Mouse (Mus musculus) midbrain, embryonic 12.5 days (tissue): ENCODE measurements at regions not wholly inside any gene's neighbourhood (a gene's known extent, or its start where the extent isn't known, plus 50 kb on each side); places are given as distances from the start of the nearest gene placed in this dataset.

ENCODE experiments used
- ATAC-seq: fragments of 200-750 bp; cut with Nextera tagmentation; 2 replicates; pipeline ENCODE4 v1.8.0; 2017; ENCODE audit warnings: low read depth, moderate TSS enrichment, moderate library complexity; ENCODE audit not compliant: low FRiP score
- H3K27ac ChIP-seq: fragments of 300-500 bp; sonication (generic); replicated peaks from 2 replicates; pipeline ENCODE4 v1.5.1; 2016; ENCODE audit warnings: mild to moderate bottlenecking
- H3K27me3 ChIP-seq: fragments of 300-500 bp; sonication (generic); 2 replicates; pipeline ENCODE4 v1.6.1; 2016; ENCODE audit warnings: mild to moderate bottlenecking
- H3K36me3 ChIP-seq: fragments of 300-500 bp; sonication (generic); 2 replicates; pipeline ENCODE4 v1.6.1; 2016
- H3K4me1 ChIP-seq: fragments of 300-500 bp; sonication (generic); 2 replicates; pipeline ENCODE4 v1.6.1; 2016
- H3K4me2 ChIP-seq: fragments of 300-500 bp; sonication (generic); replicated peaks from 2 replicates; pipeline ENCODE4 v1.6.1; 2016; ENCODE audit warnings: mild to moderate bottlenecking, moderate library complexity
- H3K4me3 ChIP-seq: fragments of 300-500 bp; sonication (generic); 2 replicates; pipeline ENCODE4 v1.5.1; 2016; ENCODE audit warnings: mild to moderate bottlenecking
- H3K9ac ChIP-seq: fragments of 300-500 bp; sonication (generic); replicated peaks from 2 replicates; pipeline ENCODE4 v1.6.1; 2016; ENCODE audit warnings: mild to moderate bottlenecking, moderate library complexity
- H3K9me3 ChIP-seq: fragments of 300-500 bp; sonication (generic); 2 replicates; pipeline ENCODE4 v1.6.1; 2016; ENCODE audit warnings: mild to moderate bottlenecking
- WGBS: fragments of 180-500 bp; shearing (Covaris S2); methylation state at CpG from one replicate; pipeline ENCODE4 v1.1.7; 2016; 5-methylcytosine and 5-hydroxymethylcytosine counted together

DNA sequence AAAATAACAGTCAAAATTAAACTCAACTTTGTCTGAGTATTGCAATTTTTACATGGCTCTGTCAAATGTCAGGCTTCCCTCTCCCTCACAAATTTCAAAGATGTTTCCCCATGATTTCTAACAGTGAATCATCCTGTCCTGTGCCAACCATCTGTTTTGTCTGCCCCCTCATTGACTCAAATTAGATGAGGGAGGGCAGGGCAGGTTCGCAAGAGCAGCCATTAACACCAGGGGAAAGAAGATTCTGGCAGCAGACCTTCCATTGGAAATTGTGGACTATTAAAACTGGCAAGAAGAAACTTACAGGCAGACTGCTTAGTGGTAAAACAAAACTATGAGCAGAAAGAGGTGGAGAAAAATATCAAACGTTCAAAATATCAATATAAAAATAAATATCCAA lies 1277.0 kb upstream of the Zeb2 start:
- no peak overlapping the region for H3K4me3 ChIP-seq
- no peaks in the 10 kb centered on the region for H3K27me3 ChIP-seq
- no peak overlapping the region for H3K4me2 ChIP-seq
- no peaks in the 10 kb centered on the region for H3K4me1 ChIP-seq
- WGBS = 81% methylated on average over 2 of the region's 2 CpGs
- H3K9me3 ChIP-seq = no peaks in the 10 kb centered on the region
- H3K36me3 ChIP-seq = no peaks in the 10 kb centered on the region
- ATAC-seq = no peak
- no peak overlapping the region for H3K9ac ChIP-seq
- no peak overlapping the region for H3K27ac ChIP-seq

DNA sequence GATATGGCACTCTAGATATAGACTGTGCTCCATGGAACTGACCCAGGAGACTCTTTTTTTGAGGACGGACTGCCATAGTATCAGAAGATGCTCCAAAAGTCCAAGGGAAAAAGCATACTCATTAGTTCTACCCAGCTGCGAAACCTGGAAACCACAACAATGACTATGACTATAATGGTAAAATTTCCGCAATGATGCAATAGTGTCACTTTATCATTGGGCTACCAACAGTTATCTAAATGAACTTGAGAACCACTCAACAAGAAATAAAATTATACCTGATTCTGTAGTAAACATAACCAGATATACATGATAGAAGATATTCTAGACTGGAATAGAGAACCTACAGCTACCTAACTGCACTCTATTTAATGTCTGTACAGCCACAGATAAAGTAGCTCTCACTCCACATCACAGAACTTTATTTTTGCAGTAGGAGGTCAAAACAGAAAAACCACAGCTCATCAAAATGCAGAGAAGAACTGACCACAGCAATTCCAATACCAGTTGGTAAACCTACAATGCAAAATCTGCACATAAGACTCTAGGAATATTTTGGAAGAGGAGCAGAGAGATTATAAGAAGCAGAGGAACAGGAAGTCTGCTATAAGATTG lies 1255.8 kb upstream of the Zeb2 start:
- H3K9me3 ChIP-seq = no peaks in the 10 kb centered on the region
- H3K4me1 ChIP-seq = no peaks in the 10 kb centered on the region
- 93% methylated on average over 3 of the region's 3 CpGs for WGBS
- H3K9ac ChIP-seq = no peak overlapping the region
- H3K27me3 ChIP-seq = no peaks in the 10 kb centered on the region
- H3K36me3 ChIP-seq = no peaks in the 10 kb centered on the region
- no peak overlapping the region for H3K4me2 ChIP-seq
- no peak for ATAC-seq
- H3K27ac ChIP-seq = no peak overlapping the region
- H3K4me3 ChIP-seq = no peak overlapping the region

DNA sequence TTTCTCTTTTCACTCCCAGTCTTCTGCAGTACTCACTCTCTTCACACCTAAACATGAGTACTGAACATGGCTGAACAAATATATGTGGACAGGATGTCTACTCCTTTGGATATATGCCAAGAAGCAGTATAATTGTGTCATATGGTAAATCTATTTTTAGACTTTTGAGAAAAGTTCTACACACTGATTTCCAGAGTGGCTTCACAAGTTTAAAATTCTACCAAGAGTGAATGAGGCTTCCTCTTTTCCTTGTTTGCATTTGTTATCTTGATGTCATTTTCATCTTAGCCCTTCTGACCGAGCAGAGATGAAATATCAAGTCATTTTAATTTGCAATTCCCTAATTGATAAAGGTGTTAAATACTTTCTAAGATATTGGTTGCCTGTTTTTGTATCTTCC lies 1254.6 kb upstream of the Zeb2 start:
- Histone ChIP-seq H3K4me1 (no peaks in the 10 kb centered on the region), H3K9ac (no peak overlapping the region), H3K27me3 (no peaks in the 10 kb centered on the region), H3K36me3 (no peaks in the 10 kb centered on the region), H3K9me3 (no peaks in the 10 kb centered on the region), H3K4me2 (no peak overlapping the region), H3K4me3 (no peak overlapping the region), H3K27ac (no peak overlapping the region)
- 84% methylated on average over 1 of the region's 1 CpGs for WGBS
- ATAC-seq = no peak

DNA sequence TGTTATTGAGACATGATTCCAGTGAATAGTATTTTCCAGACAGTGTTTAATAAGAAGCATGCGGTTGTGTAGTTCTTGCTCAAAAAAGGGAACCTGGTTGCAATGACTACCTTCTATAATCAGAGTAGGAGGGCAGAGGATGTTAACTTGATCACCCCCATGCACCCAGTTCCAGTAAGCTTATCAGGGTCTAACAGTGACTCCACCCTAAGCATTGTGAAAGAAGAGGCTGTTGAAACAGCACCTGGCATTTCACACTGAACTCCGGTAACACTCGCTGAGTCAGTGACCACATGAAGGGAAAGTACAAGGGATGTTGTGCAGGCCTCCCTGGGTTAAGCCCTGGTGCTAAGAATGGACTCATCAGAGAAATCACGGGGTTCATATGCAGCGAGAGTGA lies 1253.8 kb upstream of the Zeb2 start:
- H3K27ac ChIP-seq = no peak overlapping the region
- 93% methylated on average over 5 of the region's 5 CpGs for WGBS
- H3K27me3 ChIP-seq = no peaks in the 10 kb centered on the region
- no peaks in the 10 kb centered on the region for H3K9me3 ChIP-seq
- no peak overlapping the region for H3K4me3 ChIP-seq
- H3K4me1 ChIP-seq = no peaks in the 10 kb centered on the region
- no peaks in the 10 kb centered on the region for H3K36me3 ChIP-seq
- no peak overlapping the region for H3K9ac ChIP-seq
- ATAC-seq = no peak
- no peak overlapping the region for H3K4me2 ChIP-seq

DNA sequence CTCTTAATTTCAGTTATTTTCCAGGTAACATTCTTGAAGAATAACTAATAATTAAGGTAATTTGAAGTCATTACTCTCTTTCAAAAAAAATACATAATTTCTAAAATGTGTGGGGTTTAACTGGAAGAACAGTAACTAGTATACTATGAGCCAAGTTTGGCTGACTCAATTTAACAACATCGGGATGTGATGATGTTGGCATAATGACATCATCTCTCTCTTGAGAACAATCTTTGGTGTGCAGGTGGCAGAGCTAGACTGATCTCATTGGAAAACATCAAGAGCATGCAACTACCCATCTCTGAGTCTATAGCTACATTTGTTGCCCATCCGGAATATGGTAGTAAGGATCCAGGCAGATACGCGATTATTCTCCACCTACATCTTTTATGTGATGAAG lies 1251.7 kb upstream of the Zeb2 start:
- Histone ChIP-seq H3K9ac (no peak overlapping the region), H3K4me3 (no peak overlapping the region), H3K27me3 (no peaks in the 10 kb centered on the region), H3K36me3 (no peaks in the 10 kb centered on the region), H3K9me3 (no peaks in the 10 kb centered on the region), H3K4me2 (no peak overlapping the region), H3K27ac (no peak overlapping the region), H3K4me1 (no peaks in the 10 kb centered on the region)
- 94% methylated on average over 4 of the region's 4 CpGs for WGBS
- ATAC-seq = no peak

GRCm38 (mm10) chr2:46366135-46366485 lies 1248.9 kb upstream of the Zeb2 start:
- H3K36me3 ChIP-seq = no peaks in the 10 kb centered on the region
- H3K9me3 ChIP-seq = no peaks in the 10 kb centered on the region
- no peak for ATAC-seq
- no peaks in the 10 kb centered on the region for H3K27me3 ChIP-seq
- no peak overlapping the region for H3K9ac ChIP-seq
- 87% methylated on average over 3 of the region's 3 CpGs for WGBS
- H3K4me2 ChIP-seq = no peak overlapping the region
- no peak overlapping the region for H3K4me3 ChIP-seq
- no peak overlapping the region for H3K27ac ChIP-seq
- H3K4me1 ChIP-seq = no peaks in the 10 kb centered on the region

- Histone ChIP-seq H3K9me3 (no peaks in the 10 kb centered on the region), H3K4me3 (no peak overlapping the region), H3K27ac (no peak overlapping the region), H3K4me1 (no peaks in the 10 kb centered on the region), H3K36me3 (no peaks in the 10 kb centered on the region), H3K9ac (no peak overlapping the region), H3K4me2 (no peak overlapping the region), H3K27me3 (no peaks in the 10 kb centered on the region)
- WGBS = 84% methylated on average over 4 of the region's 4 CpGs
- no peak for ATAC-seq
Observed at GRCm38 (mm10) chr2:46365428-46366134, 1248.4 kb upstream of the Zeb2 start.

GRCm38 (mm10) chr2:46360049-46360712 lies 1243.0 kb upstream of the Zeb2 start:
- H3K36me3 ChIP-seq = no peaks in the 10 kb centered on the region
- no peak overlapping the region for H3K4me2 ChIP-seq
- no peaks in the 10 kb centered on the region for H3K9me3 ChIP-seq
- H3K27ac ChIP-seq = no peak overlapping the region
- H3K9ac ChIP-seq = no peak overlapping the region
- no peaks in the 10 kb centered on the region for H3K27me3 ChIP-seq
- no peaks in the 10 kb centered on the region for H3K4me1 ChIP-seq
- WGBS = 73% methylated on average over 4 of the region's 4 CpGs
- H3K4me3 ChIP-seq = no peak overlapping the region
- ATAC-seq = no peak

DNA sequence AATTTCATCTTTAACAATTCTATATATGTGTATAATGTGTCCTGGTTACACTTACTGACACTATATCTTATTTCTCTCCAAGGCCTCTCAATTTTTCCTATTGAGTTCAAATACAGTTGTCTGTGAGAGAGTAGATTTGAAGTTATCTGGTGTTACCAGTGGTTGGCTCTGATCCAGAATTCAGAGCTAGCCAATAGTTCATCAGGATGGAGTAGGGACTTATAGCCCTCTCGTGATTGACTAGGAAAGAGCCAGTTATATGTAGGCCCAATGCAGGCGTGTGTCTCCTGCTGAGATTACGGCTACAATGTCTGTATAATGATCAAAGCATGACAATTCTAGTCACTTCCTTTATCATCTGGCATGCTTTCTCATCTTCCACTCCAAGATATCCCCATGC lies 1241.0 kb upstream of the Zeb2 start:
- Histone ChIP-seq H3K4me1 (no peaks in the 10 kb centered on the region), H3K27me3 (no peaks in the 10 kb centered on the region), H3K36me3 (no peaks in the 10 kb centered on the region), H3K27ac (no peak overlapping the region), H3K9ac (no peak overlapping the region), H3K4me3 (no peak overlapping the region), H3K9me3 (no peaks in the 10 kb centered on the region), H3K4me2 (no peak overlapping the region)
- no peak for ATAC-seq
- WGBS = 96% methylated on average over 3 of the region's 3 CpGs

- H3K9me3 ChIP-seq = no peaks in the 10 kb centered on the region
- H3K27ac ChIP-seq = no peak overlapping the region
- no peaks in the 10 kb centered on the region for H3K4me1 ChIP-seq
- H3K27me3 ChIP-seq = no peaks in the 10 kb centered on the region
- 91% methylated on average over 3 of the region's 3 CpGs for WGBS
- H3K36me3 ChIP-seq = no peaks in the 10 kb centered on the region
- H3K4me2 ChIP-seq = no peak overlapping the region
- no peak overlapping the region for H3K4me3 ChIP-seq
- no peak overlapping the region for H3K9ac ChIP-seq
- no peak for ATAC-seq
Observed at GRCm38 (mm10) chr2:46356651-46357050, 1239.5 kb upstream of the Zeb2 start.

DNA sequence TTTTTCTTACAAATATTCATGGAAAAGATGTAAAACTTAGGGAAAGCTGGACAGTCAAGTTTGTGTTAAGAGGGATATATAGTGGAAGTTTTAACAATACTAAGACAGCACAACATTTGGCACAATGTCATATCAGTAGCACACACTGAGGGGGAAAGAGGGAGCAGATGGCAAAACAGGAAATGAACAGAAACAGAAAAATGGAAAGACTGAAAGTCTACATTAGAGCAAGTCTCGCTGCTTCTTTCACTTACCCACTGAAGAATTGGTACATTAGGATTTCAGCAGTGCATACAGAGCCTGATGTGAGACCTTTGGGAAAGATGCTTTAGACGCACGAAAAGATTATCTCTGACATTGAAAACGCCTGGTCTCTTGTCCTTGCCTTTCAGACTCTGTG lies 1223.5 kb upstream of the Zeb2 start:
- Histone ChIP-seq H3K36me3 (no peaks in the 10 kb centered on the region), H3K9ac (no peak overlapping the region), H3K4me2 (no peak overlapping the region), H3K27me3 (no peaks in the 10 kb centered on the region), H3K4me3 (no peak overlapping the region), H3K27ac (no peak overlapping the region), H3K4me1 (no peaks in the 10 kb centered on the region), H3K9me3 (no peaks in the 10 kb centered on the region)
- 71% methylated on average over 4 of the region's 4 CpGs for WGBS
- no peak for ATAC-seq

DNA sequence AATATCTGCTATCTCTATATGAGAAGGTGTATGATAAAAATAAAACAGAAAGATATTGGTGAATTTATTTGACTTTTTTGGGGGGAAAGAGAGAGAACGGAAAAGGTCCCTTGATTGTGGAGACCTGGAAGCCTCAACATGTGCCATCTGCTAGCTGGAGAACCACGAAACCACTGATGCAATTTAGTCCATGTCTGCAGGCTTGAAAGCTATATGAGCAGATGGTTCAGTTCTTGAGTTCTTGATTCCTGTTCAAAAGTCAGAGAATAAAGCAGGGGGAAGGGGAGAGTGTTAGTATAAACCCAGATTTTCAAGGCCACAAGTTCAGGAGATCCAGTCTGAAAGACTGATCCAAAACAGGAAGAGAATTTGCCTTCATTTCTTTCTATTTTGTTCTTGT lies 1199.5 kb upstream of the Zeb2 start:
- 90% methylated on average over 2 of the region's 2 CpGs for WGBS
- Histone ChIP-seq H3K4me3 (no peak overlapping the region), H3K4me1 (no peaks in the 10 kb centered on the region), H3K27me3 (no peaks in the 10 kb centered on the region), H3K9me3 (no peaks in the 10 kb centered on the region), H3K27ac (no peak overlapping the region), H3K36me3 (no peaks in the 10 kb centered on the region), H3K9ac (no peak overlapping the region), H3K4me2 (no peak overlapping the region)
- ATAC-seq = no peak
